Mouse (Mus musculus) CD4-positive, CD25-positive, alpha-beta regulatory T cell, adult 2 months (primary cell): ENCODE measurements at regions not wholly inside any gene's neighbourhood (a gene's known extent, or its start where the extent isn't known, plus 50 kb on each side); places are given as distances from the start of the nearest gene placed in this dataset.
A peak's percentile ranks its signal among the peaks of the same experiment; 100 is the strongest.

Source experiments
- DNase-seq: peaks from one replicate; pipeline ENCODE4 v3.0.0-alpha.2; 2012; ENCODE audit warnings: low read depth, low spot score

DNA sequence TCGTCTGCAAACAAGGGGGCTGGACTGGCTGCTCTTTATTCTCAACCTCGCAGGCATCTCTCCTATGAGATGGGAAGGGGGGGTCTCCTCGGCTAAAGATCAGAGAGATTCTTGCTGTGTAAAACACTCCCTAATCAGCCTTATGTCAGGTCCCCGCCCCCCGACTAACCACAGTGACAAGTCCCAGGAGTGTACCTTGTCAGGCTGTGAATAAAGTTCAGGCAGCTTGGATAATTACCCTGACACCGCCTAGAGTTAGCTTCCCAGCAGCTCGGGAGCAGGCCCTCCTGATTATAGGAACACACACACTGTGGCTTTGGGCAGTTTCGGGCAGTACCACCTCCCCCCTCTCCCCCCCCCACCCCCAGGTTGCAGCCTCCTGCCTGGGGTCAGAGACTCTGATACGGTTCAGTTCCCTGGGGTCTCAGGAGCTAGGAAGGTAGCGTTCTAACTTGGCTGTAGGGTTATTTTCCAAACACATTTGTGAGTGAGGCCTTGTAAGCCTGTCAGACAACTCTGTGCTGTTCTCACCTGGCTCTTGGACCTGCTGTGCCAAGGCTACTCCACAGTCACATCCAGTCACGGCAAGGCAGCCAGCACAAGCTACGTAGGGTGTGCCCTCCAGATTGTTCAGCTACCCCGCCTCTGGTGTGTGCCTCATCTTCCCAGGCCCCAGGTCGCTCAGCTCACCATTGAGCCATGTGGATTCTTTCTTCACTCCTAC, 461.0 kb upstream of the Zmiz1 start:
- DNase-seq: no peak

DNA sequence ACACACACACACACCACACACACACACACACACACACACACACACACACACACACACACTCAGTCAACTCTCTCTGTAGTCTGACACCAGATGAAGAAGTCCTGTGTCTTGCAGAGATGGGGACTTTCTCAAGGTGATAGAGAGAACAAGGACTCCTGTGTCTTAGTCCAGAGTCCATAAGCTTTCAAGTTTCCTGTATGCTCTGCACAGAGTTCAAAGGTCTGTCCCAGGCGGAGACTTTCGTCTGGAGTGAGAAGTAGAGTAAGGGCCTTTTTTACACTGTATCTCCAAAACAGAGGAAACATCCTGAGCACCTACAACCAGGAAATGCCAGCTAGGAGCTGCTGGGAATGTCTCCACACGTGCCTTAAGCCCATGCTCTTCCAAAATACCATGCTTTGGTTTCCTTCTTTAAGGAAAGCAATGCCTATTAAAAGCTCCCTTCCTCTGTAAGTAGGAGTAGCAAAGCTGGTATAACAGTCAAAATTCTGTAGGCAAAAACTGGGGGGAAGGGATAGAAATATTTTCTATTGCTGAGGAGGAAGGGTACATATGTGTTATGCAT, 459.9 kb upstream of the Zmiz1 start:
- no peak for DNase-seq

DNA sequence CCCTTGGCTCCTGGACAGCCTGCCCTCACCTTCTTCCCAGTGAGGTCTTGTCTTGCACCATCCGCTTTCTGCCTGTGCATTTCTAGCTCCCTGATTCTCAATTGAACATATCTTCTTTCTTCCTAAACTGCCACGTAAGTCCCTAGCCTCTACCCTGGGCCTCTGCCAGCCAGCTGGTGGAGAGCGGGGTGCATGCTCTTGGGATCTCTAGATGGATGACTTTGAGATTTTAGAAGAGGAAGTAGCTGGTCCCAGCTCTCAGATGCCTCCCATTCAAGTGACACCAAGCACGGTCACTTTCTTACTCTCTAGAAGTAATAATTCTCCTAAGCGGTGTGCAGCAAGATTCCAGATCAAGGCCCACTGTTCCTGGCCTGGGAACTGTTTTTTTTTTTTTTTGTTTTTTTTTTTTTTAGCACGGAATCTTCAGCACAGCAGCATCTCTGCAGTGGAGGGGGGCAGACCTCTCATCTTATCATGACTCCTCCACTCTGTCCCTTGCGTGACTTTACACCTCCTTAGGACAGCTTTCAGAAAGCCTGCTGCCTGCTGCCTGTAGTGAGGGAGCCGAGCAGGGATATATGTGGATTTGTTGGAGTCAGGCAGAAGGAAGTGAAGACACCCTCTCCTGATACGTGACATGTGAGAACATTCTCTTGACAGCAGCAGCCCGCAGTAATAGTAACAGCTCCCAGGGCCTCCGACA, 453.6 kb upstream of the Zmiz1 start:
- no peak for DNase-seq

GRCm38 (mm10) chr14:25011926-25012325, 447.1 kb upstream of the Zmiz1 start:
- DNase-seq: no peak

GRCm38 (mm10) chr14:25015288-25016238, 443.4 kb upstream of the Zmiz1 start:
- DNase-seq: no peak

GRCm38 (mm10) chr14:25017860-25018259, 441.1 kb upstream of the Zmiz1 start:
- peak; percentile 14 for DNase-seq

DNA sequence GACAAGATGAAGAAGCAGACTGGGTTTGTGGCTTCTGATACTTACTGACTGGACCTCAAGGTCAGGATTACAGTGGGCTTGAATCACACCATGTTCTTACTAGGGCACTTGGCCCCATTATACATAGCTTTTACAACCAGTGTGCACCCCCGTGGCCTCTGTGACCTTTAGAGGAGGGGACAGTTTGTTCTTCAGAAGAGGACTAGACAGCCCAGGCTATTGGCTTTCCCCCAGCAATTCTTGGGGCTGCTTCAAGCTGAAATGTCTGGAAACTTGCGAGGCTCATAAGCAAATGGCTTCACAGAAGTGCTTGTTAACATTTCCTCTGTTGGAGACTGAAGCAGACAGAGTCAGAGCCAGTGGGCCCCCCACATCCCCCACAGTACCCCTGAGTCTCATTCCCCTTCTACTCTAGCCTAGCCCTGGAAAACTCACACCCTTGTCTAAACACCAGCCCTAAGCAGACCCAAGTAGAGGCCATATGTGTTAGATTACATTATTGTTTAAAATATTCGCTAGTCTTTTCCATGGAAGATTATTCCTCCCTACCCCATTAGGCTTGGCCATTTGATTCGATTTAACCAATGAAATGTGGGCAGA, 439.6 kb upstream of the Zmiz1 start:
- DNase-seq: no peak

DNA sequence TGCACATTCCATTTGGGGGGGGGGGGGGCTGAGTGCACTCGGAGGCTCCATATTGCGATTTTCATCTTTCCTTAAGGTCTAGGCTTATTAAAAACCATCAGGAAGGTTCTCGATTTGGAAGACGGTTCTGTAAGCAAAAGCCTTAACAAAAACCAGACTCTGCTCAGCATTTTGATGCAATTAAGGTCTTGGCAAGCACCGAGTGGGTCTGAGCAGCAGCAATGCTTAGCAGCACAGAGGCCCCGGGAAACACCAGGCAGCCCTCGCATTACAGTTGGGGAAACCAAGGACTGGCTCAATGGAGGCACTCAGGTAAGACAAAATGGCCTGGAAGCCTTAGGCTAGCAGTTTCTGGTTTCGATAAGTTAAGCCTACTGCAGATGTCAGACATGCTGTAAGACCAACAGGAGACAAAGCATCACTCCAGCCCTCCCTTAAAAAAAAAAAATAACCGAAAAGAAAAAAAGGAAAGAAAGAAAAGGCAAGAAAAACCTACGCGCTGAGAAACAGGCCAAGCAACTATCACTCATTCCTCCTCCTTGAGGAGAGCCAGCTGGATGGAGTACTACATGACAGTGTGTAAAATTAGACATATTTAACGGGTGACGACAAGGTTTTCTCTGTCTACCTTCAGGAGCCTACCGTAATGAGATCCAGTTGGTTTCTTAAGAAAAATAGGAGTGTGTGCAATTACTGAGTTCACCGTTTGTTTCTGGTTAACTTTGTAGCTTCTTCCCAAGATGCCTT, 436.3 kb upstream of the Zmiz1 start:
- DNase-seq: no peak

DNA sequence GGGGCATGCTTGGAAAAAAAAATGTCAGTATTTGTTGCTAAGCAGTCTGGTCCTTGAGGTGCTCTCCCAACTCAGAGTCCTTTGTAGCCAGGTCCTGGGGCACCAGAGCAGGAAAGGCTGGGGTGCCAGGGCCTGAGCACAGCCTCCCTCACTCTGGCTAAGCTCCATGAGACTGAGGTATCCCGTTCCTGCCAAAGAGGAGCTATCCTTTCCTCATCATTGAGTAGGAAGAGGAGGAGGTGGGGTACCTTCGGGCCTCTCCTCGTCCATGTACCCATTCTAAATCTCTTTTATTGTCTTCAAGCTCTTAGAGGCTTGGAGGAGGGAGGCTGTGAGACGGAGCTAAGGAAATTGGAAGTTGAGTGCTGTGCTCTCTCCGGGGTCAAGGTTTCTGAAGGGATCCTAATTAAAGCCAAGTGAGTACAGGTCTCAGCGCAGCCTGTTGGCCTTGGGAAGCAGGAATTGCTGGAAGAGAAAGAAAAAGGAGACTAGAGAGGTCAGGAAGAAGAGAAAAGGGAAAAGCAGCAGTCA, 435.6 kb upstream of the Zmiz1 start:
- no peak for DNase-seq

- no peak for DNase-seq
These were observed 433.9 kb upstream of the Zmiz1 start for GRCm38 (mm10) chr14:25025074-25025473.

- DNase-seq: no peak
These were observed 431.9 kb upstream of the Zmiz1 start for GRCm38 (mm10) chr14:25027076-25027475.

DNA sequence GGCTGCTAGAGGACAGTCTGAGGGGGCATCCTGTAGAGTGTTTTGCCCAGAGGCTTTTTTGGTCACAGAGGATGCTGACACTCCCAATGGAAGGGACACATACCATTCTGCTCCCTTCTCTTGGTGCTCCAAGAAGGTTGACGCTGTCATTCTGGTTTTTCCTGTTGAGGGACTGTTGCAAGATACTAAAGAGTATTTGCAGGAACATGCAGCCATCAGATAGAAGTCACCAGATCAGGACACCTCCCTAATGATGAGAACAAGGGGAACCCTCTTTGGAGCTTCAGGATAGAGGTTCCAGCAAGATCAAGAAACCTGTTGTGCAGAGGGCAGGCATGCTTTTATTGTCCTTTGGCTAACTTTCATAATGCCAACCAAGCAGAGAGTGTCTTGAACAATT, 431.1 kb upstream of the Zmiz1 start:
- DNase-seq: no peak

- peak; percentile 8 for DNase-seq
These were observed 428.1 kb upstream of the Zmiz1 start for GRCm38 (mm10) chr14:25030881-25031280.

DNA sequence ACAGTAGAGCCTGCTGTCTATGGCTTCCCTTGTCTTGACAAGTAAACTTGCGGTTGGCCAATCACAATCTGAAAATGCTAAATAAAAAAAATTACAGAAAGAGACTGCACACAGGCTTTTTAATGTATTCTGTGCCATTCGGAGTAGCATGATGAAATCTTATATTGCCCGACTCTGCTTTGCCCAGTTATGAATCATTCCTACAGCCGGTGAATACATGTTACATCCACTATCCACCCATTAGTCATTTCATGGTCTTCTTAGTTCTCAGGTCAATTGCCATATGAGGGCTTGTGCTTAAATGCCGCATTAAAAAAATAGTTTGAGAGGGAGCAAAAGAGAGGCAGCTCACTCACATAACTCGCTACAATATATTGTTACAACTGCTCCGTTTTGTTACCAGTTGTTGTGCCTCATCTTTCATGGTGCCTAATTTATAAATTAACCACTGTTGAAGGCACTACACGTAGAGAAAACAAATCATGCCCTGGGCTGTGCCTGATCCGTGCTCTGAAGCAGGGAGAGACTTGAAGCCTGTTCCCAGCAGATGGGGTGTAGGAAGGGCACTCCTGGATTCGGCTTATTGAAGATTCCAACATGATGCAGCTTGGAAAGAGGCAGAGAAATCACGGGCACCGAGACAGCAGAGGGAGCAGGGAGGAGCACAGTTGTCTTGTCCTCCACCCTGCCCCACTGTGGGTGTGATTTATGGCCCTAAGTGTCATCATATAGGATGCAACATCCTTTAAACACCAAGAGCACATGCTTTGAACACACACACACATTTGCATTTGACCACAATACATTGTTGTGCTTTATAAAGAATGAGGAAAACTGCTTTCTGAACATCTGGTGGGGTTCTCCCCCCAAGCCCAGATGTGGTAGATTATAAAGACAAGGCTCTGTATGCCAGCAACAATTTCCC, 427.0 kb upstream of the Zmiz1 start:
- no peak for DNase-seq

GRCm38 (mm10) chr14:25032899-25033298, 426.1 kb upstream of the Zmiz1 start:
- peak; percentile 24 for DNase-seq

DNA sequence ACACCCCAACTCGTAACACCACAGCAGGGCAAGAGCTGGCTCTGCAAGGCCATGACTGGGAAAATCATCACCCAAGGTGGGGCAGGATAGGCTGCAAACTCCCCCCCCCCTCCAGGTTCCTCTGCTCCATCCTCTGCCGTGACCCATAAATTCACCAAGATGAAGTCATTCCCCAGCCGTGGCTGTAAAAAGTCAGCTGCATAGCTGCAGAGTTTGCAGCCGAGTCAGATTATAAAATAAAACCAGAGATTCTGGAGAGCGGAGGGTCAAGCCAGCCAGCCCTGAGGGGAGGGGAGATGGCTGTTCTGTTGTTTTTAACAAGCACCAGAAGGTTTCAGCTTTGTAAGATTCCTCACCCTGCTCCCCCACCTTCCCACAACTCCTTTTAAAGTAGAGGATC, 416.7 kb upstream of the Zmiz1 start:
- DNase-seq: no peak

GRCm38 (mm10) chr14:25044106-25044505, 414.9 kb upstream of the Zmiz1 start:
- no peak for DNase-seq

- DNase-seq: no peak
These were observed 414.1 kb upstream of the Zmiz1 start for GRCm38 (mm10) chr14:25044867-25045266.

DNA sequence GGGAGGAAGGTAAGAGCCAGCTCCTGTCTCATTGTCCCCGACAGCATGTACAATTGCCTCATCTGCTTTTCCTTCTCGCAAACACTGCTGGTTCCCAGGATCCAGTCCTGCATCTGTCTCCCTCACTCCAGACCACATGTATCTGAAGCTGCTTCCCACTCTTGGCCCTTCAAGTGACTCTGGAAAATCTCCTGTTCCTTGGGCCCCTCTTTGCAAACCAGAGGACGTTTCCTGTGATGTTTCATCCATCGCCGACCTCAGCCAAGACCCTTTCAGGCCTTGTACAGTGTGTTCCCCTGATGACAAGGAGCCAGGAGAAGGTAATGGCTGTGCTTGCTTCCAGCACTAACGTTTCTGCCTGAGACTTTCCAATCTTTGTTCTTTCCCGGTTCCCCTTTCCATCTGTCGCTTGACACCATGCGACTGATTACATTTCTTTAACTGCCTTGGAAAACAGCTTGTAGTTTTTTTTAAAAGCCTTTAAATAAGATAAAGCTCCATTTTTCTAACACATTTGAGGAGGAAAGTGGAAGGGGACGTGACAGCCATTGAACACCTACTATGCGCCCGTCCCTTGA, 408.2 kb upstream of the Zmiz1 start:
- no peak for DNase-seq
